Mouse (Mus musculus) liver (tissue): ENCODE results near the gene Cecr2.
"Not testable (repeated sequence)": the region's sequence is repeated elsewhere in the genome, so short reads cannot be mapped to it uniquely, and the experiment has no call there.

ENCODE experiments used
- DNase-seq: peaks from one replicate; pipeline ENCODE4 v3.0.0-alpha.2; 2020; ENCODE audit warnings: mixed read lengths

Cecr2 gene

DNA sequence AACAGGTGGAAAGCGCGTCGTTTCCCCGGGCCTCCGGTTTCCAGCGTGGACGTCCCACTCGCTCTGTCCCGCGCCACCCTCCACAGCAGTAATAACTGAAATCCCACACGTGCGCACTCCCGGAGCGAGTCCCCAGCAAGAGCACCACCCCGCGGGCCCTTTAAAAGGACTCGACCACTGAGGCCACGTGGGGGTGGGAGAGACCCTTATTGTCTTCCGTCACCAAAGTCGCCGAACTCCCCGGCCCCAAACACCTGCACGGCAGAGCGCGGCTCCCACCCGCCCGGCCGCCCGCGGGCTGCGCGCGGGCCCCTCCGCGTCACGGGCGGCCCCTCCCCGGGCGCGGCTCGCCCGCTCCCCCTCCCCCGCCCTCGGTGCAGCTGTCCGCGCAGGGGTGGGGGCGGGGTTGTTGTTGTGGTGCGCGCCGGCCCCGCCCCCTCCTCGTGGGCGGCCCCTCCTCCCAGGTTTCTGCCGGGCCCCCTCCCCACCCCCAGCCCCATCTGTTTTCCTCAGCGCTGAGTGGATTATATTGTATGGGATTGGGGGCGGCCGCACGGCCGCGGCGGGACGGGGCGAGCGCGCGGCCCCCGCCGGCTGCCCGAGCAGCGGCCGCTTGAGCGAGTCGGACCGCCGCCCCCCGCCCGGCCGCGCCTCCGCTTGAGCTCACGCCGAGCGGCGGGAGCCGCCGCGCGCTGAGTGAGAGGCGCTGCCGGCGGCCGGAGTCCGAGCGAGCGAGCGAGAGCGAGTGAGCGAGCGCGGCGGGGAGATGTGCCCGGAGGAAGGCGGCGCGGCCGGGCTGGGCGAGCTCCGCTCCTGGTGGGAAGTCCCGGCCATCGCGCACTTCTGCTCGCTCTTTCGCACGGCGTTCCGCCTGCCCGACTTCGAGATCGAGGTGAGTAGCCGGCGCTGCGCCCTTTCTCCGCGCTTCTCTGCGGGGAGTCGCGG, at the start of gene Cecr2:
Cecr2 (plus strand) TSS at position 554 of the 945 bp plus-strand sequence.
- peak; percentile 89 for DNase-seq

DNA sequence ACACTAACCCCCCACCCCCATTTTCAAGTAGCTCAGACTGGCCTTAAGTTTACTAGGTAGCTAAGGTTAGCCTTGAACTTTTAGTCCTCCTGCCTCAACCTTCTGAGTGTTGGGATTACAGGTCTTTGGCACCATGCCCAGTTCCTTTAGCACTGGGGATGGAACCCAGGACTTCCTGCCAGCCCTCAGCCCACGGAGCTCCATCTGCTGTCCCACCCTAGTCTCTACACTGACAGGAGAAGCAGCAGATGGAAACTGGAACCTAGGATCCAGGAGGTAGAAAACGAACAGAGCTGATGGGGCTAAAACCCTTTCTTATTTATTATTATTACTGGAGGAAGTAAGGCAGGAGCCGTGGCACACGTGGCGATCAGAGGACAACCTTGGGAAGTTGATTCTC, 48.6 kb upstream of the Cecr2 start:
- DNase-seq = peak; percentile 30

DNA sequence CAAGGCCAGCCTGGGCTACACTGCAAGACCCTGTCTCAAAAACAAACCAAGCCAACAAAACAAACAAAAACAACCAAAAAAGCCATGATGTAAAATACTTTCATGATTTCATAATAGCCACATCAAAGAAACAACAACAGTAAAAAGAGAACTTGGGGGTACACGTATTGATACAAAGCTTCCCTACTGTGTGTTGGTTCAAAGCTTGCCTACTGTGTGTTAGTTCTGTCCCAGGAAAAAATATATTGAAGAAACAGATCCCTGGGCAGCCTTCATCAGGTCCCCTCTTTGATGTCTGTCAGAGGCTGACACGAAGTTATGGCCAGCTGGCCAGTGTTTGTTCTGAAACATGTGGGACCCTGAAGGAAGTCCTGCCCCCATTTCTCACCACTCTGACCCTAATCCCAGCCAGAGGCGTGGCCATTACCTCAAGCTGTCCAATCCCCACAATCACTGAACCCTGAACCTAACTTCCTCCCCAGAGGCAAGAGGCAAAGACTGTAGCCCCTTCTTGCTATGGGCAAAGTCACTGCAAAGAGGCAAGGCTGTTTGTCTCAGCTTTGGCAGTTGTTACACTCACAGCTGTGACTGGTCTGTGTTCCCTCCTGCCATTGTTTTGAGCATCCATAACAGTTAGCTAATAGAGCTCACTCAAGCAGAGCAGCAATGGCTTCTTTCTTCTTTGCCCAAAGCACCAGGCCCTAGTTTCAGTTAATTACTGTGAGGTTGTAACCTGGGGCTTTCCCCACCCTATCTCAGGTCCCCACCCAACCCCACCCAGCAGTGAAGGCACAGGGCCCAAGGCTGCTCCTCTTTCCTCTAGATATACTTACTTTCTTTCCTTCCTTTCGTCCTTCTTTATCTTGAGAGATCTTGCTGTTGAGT, 47.4 kb upstream of the Cecr2 start:
- peak; percentile 82 for DNase-seq

DNA sequence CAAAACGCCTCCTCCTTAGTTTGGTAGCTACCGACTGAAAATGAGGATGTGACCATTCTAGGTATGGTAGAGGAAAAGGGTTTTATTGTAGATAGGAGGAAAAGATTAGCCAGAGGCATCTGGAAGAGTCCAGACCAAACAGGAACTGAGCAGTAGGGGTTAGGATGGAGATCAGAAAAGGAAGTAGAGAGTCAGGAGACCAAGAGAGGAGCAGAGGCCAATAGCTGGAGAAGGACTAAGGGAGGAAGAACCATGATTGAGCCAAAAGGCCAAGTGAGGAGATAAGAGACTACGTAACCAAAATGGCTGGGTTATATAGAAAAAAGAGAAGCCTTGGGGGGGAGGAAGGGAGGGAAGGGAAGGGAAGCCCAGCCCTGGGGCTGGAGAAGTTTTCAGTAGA, 46.0 kb upstream of the Cecr2 start:
- no peak for DNase-seq

DNA sequence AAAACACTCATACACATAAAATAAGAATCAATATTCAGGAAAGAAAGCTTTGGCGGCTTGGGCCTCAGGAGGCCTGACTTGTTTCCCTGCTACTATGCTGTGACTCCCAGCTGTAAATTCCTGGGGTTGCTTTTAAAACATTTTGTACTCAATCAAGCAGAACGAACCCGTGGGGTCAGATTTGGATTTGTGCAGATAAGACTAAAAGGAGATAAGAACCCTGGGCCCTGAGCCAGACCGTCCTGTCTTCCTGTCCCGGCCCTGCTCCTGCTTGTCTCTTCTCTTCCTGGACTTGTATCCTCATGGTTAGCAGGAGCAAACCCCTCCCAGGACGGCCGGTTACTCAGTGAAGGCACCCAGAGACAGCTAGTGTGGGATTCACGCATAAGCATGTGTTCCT, 41.1 kb upstream of the Cecr2 start:
- DNase-seq = peak; percentile 18

DNA sequence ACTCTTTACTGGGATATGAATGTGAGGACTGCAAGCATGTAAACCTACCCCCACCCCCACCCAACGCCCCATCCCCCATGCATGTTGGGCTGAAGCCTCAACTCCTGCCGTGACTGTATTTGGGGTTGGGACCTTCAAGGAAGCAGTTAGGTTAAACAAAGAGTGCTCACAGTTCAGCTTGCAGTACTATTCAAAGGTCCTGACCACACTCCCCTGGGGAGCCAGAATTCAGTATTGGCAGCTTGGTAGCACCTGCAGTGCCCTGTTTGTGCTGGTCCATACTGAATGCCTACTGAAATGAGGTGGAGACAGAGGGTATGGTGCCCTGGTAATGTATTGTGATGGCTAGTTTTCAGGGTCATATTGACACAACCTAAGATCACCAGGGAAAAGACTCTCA, 39.1 kb upstream of the Cecr2 start:
- DNase-seq = no peak

DNA sequence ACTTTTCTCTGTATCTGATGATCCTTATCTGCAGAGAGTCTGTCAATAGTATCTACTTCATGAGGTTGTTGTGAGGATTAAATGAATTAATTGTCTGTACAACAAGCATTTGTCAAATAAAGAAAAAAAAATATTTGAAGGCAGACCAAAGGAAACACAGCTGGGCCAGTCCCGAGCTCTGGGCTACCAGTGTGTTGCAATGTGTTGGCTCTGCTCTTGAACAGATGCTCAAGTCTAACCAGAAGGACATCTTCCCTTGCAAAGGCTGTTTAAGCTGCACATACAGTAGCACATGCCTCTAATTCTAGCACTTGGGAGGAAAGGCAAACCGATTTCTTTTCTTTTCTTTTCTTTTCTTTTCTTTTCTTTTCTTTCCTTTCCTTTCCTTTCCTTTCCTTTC, 37.2 kb upstream of the Cecr2 start:
- no peak for DNase-seq

DNA sequence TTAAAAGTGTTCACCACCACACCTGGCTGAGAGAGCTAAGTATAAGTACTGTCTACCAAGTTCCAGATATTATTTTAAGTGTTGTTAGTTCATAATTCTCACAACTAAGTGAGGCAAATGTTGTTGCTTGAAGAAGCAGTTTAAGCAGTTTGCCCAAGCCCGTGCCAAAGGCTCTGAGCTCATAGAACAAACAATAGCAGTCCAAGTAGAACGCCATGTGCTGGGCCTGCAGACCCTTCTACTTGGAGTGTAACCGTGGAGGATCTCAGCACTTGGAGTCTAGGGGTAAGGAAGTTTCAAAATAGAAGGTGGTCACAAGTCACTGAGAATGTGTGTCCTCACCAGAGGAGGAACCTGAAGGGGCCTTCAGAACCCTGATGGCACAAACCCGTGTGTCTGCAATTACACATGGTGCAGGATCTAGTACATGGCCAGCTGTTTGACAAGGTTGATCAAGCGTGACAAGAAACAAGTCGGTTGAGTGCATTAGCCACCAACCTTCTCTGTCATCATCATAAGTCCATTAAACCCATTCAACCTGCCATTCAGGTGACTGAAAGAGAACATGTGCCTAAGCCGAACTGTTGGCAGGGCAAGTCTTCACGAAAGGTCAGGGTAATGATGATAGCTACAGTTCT, 30.7 kb upstream of the Cecr2 start:
- no peak for DNase-seq

DNA sequence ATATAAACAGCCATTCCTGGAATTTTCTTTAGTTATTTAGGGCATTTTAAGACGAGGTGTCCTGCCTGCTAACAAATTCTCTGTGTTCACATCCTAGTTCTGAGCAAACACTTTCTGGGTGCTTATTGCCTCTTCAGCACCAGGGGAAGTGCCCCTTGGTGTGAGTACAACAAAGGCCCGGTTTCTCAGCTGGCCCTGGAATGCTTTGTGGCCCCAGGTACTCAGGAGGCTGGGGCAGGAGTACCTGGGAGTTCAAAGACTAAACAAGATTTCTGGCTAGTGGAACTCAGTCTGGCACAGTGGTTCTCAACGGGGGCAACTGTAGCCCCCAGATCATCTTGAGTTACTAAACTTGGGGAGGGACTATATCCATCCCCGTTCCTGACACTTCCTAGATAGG, 26.6 kb upstream of the Cecr2 start:
- DNase-seq = no peak

DNA sequence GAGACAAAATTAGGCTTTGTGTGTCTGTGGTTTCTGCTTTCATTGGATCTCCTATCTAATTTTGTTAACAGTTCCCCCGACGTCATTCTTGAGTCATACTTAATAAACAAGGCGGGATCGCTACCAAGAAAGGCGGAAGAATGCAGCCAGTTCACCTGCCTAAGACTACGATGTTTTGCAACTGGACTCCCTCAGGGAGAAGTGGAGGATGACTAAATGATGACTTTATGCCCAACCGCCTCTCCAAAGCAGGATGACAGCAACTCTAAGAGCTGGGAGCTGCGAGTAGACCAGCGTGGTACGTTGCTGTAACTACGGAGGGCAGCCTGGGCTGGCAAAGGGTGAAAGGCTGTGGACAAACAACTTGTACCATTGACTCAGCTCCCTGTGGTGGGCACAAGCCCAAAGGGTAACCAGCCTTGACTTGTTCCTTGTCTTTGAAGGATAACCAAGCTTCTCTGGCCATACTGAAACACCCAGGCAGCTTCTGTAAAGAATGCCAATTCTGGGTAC, 24.2 kb upstream of the Cecr2 start:
- no peak for DNase-seq

DNA sequence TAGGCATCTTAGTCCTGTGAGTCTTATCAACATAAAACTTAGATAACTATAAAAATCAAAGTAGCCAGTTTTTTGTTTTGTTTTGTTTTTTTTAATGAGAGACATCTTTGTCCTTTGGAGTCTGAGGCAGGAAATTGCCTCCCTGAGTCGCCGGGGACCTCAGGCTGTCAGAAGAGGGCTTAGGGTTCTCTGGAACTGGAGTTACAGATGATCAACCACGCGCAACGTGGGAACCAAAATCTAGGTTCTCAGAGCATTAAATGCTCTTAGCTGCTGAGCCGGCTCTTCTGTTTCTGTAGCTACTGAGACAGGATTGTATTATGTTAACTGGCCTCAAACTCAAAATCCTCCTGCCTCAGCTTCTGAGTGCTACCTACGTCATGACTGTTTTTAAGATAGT, 22.4 kb upstream of the Cecr2 start:
- no peak for DNase-seq

DNA sequence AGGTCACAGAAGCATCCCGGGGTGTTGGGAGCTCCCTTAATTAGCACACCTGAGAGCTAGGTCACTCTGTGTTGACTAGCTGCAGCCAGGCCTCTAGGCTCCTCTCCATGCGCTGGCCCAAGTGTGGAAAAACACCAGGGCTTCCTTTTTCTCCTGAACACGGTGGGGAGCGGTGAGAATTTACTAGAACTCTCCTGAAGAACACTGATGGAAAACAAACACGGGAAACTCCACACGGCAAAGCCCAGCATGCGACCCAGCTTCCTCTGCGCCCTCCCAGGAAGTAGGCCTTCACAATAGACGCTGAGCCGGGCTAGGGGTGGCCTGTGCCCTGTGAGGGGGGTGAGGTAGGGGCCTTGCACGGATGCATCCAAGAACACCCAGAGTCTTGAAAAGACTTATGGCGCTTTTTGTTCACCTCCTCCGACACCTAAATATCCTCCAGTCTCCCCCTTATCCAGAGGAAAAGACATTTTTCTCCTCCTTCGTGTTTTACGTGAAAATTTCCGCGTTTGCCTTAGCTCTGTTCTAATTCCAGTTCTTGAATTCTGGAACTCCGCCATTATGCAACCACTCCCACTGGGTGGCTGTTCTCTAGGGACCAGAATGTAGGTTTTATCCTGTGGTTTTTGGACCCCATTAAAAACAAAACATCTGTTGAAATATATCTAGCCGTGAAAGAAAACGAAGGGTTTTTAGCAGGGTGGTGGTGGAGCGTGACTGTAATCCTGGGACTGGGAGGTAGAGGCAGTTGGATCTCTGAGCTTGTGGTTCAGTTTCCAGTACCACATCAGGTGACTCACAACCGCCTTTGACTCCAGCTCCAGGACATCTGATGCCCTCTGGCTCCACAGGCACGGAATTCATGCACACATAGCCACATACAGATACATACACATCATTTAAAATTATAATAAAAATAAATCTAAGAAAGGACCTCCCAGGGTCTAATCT, 21.5 kb upstream of the Cecr2 start:
- no peak for DNase-seq

DNA sequence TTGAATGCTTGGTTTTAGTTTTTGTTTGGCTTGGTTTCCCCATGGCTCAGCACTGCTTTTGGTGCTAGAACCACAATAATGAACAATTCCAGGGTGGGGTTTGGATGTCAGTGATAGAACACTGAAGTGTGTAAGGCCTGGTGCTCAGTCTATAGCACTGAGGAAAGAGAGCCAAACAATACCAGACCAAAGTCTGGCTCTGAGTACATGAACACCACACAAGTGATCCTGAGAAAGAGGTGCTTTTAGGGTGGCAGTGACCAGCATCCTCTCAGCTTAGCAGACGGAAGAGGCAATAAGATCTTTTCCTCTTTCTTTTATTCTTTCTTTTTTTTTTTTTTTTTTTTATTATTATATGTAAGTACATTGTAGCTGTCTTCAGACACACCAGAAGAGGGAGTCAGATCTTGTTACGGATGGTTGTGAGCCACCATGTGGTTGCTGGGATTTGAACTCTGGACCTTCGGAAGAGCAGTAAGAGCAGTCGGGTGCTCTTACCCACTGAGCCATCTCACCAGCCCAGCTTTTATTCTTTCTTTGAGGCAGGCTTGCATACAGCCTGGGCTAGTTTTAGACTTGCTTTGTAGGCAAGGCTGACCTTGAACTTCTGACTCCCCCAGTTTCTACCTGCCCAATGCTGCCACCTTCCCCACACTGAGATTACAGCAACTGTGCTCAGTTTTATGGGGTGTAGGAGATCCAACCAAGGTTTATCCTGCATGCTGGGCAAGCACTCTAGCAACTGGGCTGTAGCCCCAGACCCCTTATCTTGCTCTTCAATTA, 18.7 kb upstream of the Cecr2 start:
- DNase-seq = not testable (repeated sequence)

DNA sequence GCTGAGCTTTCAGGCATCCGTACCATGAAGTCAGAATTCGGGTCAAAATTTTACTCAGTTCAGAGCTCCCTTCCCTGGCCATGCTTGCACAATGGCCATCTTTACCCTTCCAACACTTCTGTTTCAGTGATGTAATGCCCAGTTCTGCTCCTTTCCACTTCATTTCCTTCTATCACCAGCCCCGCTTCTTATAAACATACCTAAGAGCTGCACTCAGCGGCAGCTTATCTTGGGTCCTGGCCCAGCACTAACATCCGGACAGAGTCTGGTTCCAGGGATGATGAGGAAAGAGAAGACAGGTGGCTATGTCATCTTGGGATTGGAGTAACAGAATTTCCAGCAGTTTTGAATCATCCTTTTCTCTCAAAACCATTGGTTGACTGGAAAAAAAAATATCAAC, 18.0 kb upstream of the Cecr2 start:
- DNase-seq = no peak

DNA sequence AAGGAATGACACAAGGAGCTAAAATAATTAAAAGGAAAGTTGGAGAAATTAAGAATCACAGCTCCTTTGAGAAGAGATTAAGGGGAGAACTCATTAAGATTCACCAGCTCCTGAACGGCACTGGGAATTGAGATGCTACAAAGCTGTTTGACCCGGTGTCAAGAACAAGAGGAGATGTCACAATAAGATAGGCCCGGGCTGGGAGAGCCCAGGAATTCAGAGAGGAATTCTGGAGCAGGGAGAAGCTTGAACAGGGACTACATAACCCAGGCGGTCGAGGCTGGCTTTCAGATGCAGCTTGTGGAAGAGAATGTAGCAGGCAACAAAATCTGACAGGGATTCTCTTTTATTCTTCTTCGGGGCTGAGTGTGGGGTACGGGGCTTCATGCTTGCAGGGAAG, 13.5 kb upstream of the Cecr2 start:
- no peak for DNase-seq

DNA sequence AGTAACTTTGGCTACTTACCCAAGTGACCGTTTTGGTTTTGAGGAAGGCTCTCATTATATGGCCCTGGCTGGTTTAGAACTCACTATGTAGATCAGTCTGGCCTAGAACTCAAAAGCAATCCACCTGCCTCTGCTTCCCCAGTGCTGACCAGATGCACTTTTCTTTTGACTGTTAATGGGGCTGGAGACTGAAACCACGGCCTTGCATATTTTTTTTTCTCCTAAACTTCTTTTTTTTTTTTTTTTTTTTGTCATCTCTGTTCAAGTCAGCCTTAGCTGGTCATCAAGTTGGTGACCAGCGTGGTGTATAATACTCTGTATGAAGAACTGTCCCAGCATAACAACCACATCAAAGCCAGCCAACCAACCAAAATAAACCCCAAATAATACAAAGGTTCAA, 10.5 kb upstream of the Cecr2 start:
- no peak for DNase-seq

DNA sequence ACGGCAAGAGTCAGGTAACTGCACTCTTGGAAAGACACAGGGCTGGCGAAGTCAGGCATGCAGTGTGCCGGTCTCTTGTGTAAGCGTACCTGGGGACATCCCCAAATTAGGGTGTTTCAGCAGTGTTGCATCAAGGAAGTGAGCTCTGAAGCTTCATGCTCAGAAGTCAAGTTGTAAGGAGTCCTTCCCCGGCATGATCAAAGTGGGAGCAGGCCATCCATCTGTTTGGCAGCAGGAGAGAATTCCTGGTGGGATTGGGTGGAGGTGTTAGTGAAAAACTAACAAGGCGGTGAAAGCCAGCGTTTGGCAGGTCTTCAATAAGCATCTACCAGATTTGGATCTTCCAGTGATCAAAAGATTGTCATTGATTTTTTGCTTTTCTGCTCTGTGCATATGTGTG, 7.3 kb upstream of the Cecr2 start:
- DNase-seq = no peak

DNA sequence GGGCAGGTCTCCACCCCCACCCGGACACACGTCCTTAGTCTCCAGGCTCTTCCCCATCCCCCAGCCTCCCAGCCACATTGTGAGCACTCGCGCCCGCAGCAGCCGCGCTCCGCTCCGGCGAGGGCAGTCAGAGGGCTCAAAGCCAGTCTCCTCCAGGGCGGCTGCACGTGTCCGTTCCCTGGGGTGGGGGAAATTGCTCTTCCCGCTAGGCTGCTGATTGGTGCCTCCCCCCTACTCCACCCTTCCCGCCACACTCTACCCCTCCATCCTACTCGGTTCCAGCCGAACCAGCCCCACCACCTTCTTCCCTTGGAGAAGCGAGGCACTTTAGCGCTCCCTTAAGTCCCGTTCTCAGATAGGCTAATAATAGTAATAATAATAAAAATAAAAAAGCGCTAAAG, 754 bp upstream of the Cecr2 start:
- peak; percentile 79 for DNase-seq

DNA sequence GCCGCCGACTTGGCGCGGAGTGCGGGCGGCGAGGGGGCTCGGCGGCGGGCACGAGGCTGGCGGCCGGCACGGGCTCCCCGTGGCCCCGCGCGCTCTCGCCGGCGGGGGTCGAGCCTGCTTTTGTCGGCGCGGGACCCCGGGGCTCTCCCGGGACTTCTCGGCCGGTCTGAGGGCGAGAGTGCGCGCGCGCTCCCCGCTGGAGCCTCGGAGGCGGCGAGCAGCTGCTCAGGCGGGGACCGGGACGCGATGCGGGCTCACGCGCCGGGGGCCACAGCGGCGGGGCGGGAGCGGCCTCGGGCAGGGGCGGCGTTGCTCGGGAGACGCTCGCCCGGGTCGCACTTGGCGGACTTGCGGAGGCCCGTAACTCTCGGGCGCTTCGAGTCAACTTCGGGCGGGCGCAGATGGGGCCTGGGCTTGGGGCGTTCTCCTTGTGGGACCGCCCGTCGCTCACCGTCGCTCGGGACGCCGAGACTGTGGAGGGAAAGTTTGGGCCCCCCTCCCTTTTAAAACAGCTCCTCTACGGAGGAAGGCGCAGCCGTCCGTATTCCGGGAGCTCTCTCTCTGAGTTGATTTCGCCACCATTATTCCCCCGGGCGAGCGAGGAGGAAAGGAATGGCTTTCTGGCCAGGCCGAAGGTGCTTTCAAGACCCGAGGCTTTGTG, 722 bp downstream of the Cecr2 start:
- peak; percentile 82 for DNase-seq

DNA sequence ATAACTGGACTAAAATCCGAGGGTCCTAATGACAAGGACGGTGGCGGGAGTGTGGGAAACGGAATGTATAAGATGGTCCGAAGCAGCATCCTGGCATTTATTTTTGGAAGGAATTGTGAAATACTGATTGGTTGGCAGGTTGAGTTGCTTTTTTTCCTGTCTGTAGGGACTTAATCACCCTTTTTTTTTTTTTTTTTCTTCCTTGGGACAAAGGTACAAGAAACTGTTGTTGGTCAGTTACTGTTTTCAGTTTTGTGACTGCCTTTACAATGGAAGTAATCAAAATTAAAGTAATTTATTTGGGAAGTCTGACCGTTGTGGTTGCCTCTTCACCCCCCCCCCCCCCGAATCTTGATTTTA, 1.2 kb downstream of the Cecr2 start:
- DNase-seq = no peak

DNA sequence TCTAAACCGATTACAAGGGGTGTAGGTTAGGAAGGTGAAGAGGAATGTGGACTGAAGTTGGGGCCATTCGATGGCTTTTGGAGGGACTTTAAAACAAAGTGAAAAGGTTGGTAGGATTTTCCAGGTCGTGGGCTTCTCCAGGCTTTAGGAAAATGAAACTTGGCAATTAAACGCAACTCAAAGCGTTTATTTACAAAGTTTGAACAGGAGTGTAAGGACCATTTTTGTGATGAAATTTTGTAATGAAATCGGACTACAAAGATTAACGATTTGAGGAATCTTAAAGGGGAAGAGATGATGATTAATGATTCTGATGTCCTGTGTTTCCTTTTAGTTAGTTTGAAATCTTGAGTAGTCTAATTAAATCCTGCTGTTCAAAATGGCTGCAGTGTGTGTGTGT, 1.7 kb downstream of the Cecr2 start:
- no peak for DNase-seq
